In the genomic region with DNA sequence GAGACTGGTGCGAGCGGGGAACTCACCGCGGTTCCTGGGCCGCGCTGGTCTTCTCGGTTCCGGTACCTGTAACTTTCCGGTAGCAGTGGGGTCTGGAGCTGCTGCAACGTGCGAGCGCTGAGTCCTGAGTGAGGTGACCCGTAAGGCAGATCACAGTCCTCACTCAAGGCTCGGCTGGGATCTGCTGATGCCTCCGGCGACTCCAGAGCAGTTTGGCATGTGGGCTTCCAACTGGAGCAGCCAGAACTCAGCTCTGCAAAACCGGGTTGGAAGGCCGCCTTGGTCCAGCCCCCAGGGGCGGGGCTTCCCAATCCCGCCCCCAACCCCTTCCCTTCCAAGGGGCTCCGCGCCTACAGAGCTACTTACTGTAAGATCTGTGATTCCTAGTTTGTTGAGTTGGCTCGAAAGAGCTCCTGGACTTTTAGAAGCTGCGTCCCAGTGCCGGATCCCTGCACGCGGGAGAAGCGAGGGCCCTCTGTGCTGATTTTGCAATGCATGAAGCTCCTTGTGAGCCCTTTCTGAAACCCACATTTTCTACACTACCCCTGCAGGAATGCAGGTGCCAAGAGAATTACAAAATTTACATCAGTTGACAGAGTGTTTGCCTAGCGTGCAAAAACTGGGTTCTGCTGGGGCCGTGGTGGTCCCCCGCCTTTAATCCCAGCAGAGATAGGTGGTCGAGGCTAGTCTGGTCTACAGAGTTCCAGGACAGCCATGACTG, we compare ENCODE assay signal across 8 mouse cellular contexts. TPM values are rescaled to one million over a fixed set of nuclear protein-coding genes. Genes with fewer than 3 reads are reported as not detected.
A peak's percentile ranks its signal among the peaks of the same experiment; 100 is the strongest.
DNase-seq lines count a peak whose midpoint lies in the region; ATAC-seq and TF ChIP-seq lines count a peak whose summit lies in the region.

No protein-coding gene starts in this region.

- H3K27ac ChIP-seq in bone marrow macrophage, adult 2 months (ENCODE audit: insufficient read depth, low read depth, low read length): no peak overlapping the region
- H3K27ac ChIP-seq in embryonic facial prominence, embryonic 15.5 days (replicated peaks): peak overlapping the region; percentile 65
- H3K27ac ChIP-seq in limb, embryonic 14.5 days (replicated peaks; ENCODE audit: low read depth, low read length): peak overlapping the region; percentile 48
- peak overlapping the region; percentile 7; the same call in 1 of the 2 replicates for H3K27ac ChIP-seq in midbrain, embryonic 16.5 days (ENCODE audit: low read length)

- peak overlapping the region; percentile 64 for H3K4me3 ChIP-seq in bone marrow macrophage, adult 2 months (ENCODE audit: insufficient read depth, low read length)
- peak overlapping the region; percentile 60 for H3K4me3 ChIP-seq in embryonic facial prominence, embryonic 15.5 days (replicated peaks)
- H3K4me3 ChIP-seq in limb, embryonic 14.5 days (replicated peaks; ENCODE audit: low read length): peak overlapping the region; percentile 54
- H3K4me3 ChIP-seq in midbrain, embryonic 16.5 days (ENCODE audit: low read depth, low read length): peak overlapping the region; percentile 51

- peak; percentile 88 for DNase-seq in A20 (ENCODE audit: low read depth, low spot score)
- peak; percentile 68 to 80 for DNase-seq in heart, adult 9 months (ENCODE audit: low spot score in 2 of 2)
- DNase-seq in kidney, adult 9 months: peak; percentile 86
- DNase-seq in limb, embryonic 14.5 days (ENCODE audit: low spot score): peak; percentile 93
- peak; percentile 45 to 53 for DNase-seq in spleen, postnatal 10 days (ENCODE audit: low spot score in 2 of 2)

- no peak for TF ChIP-seq CTCF in bone marrow macrophage, adult 2 months (IDR thresholded peaks at IDR 0.05; ENCODE audit: low read depth, low read length)

- TF ChIP-seq POLR2A in bone marrow macrophage, adult 2 months (IDR thresholded peaks at IDR 0.05; ENCODE audit: borderline replicate concordance, low read depth, low read length): 0 out of 2 replicates have a peak, but pooled peaks have one; percentile 25
- peak; percentile 40; the same call in 1 of the 2 replicates for TF ChIP-seq POLR2A in limb, embryonic 14.5 days (IDR thresholded peaks at IDR 0.05; ENCODE audit: borderline replicate concordance, extremely low read depth, insufficient read depth, insufficient read length)

- H3K27me3 ChIP-seq in embryonic facial prominence, embryonic 15.5 days: no peaks in the 10 kb centered on the region
- H3K27me3 ChIP-seq in limb, embryonic 14.5 days (ENCODE audit: control insufficient read depth, insufficient read depth, low read length): no peaks in the 10 kb centered on the region
- H3K27me3 ChIP-seq in midbrain, embryonic 16.5 days (ENCODE audit: control insufficient read depth, insufficient read depth, low read depth, low read length): no peaks in the 10 kb centered on the region

- H3K36me3 ChIP-seq in embryonic facial prominence, embryonic 15.5 days: no peaks in the 10 kb centered on the region
- no peaks in the 10 kb centered on the region for H3K36me3 ChIP-seq in limb, embryonic 14.5 days (ENCODE audit: control insufficient read depth, insufficient read depth, low read length)
- H3K36me3 ChIP-seq in midbrain, embryonic 16.5 days (ENCODE audit: control insufficient read depth, insufficient read depth, low read length): no peaks in the 10 kb centered on the region

- H3K4me1 ChIP-seq in bone marrow macrophage, adult 2 months (ENCODE audit: control insufficient read depth, insufficient read depth, low read length): peaks cover 5% of the 10 kb centered on the region
- H3K4me1 ChIP-seq in embryonic facial prominence, embryonic 15.5 days: peaks cover 9% of the 10 kb centered on the region; the same call in 1 of the 2 replicates
- peaks cover 5% of the 10 kb centered on the region; the same call in 1 of the 2 replicates for H3K4me1 ChIP-seq in limb, embryonic 14.5 days (ENCODE audit: control insufficient read depth, insufficient read depth, low read length)
- peaks cover 10% of the 10 kb centered on the region for H3K4me1 ChIP-seq in midbrain, embryonic 16.5 days (ENCODE audit: control insufficient read depth, insufficient read depth, low read length)

- peak overlapping the region; percentile 86 for H3K4me2 ChIP-seq in embryonic facial prominence, embryonic 15.5 days (replicated peaks)
- H3K4me2 ChIP-seq in limb, embryonic 14.5 days (replicated peaks; ENCODE audit: low read depth, low read length, severe bottlenecking): peak overlapping the region; percentile 86
- peak overlapping the region; percentile 91 for H3K4me2 ChIP-seq in midbrain, embryonic 16.5 days (ENCODE audit: low read length)

- ATAC-seq in embryonic facial prominence, embryonic 15.5 days (ENCODE audit: insufficient number of reproducible peaks, low FRiP score, low TSS enrichment, low read depth): peak; percentile 91
- ATAC-seq in limb, embryonic 14.5 days (ENCODE audit: low FRiP score, low read depth): peak; percentile 93
- peak; percentile 89 for ATAC-seq in midbrain, embryonic 16.5 days

- H3K9me3 ChIP-seq in embryonic facial prominence, embryonic 15.5 days (replicated peaks): no peaks in the 10 kb centered on the region
- H3K9me3 ChIP-seq in limb, embryonic 14.5 days (ENCODE audit: control insufficient read depth, low read length): no peaks in the 10 kb centered on the region
- H3K9me3 ChIP-seq in midbrain, embryonic 16.5 days (replicated peaks; ENCODE audit: control insufficient read depth, low read length, poor library complexity, severe bottlenecking): no peaks in the 10 kb centered on the region

- 1% methylated on average over 32 of the region's 32 CpGs for WGBS in embryonic facial prominence, embryonic 15.5 days
- WGBS in limb, embryonic 14.5 days: 1% methylated on average over 31 of the region's 32 CpGs
- under 1% methylated on average over 32 of the region's 32 CpGs for WGBS in midbrain, embryonic 16.5 days

- H3K9ac ChIP-seq in embryonic facial prominence, embryonic 15.5 days: peak overlapping the region; percentile 70
- peak overlapping the region; percentile 67 for H3K9ac ChIP-seq in limb, embryonic 14.5 days (ENCODE audit: low read depth, low read length, severe bottlenecking)
- peak overlapping the region; percentile 70 for H3K9ac ChIP-seq in midbrain, embryonic 16.5 days (ENCODE audit: low read depth, low read length)

RNA-seq across cellular contexts. Expression of gene Psph, which starts 8.1 kb away (rescaled TPM):
- polyA plus RNA-seq in bone marrow macrophage, adult 2 months (2012; ENCODE audit: insufficient read depth, insufficient read length, missing spikeins): 7.5 and 7.9 TPM in 2 replicates
- polyA plus RNA-seq in embryonic facial prominence, embryonic 15.5 days (2015; fragmentation: Nextera tagmentation; extraction: Ambion mirVana): 30.7 and 35.3 TPM in 2 replicates
- polyA plus RNA-seq in limb, embryonic 14.5 days (2012; rRNA removed): 14.5 and 15.9 TPM in 2 replicates
- 28.5 and 34.1 TPM in 2 replicates for polyA plus RNA-seq in limb, embryonic 14.5 days (2014; fragmentation: Nextera tagmentation; extraction: Ambion mirVana)
- 31.1 TPM in 2 replicates for polyA plus RNA-seq in midbrain, embryonic 16.5 days (2015; fragmentation: Nextera tagmentation; extraction: Ambion mirVana)

RNA-seq across cellular contexts. Expression of gene Nipsnap2, which starts 54.3 kb away (rescaled TPM):
- polyA plus RNA-seq in bone marrow macrophage, adult 2 months (2012; ENCODE audit: insufficient read depth, insufficient read length, missing spikeins): 42.7 and 46.1 TPM in 2 replicates
- polyA plus RNA-seq in embryonic facial prominence, embryonic 15.5 days (2015; fragmentation: Nextera tagmentation; extraction: Ambion mirVana): 103 and 104 TPM in 2 replicates
- polyA plus RNA-seq in limb, embryonic 14.5 days (2012; rRNA removed): 86.1 and 88.5 TPM in 2 replicates
- 114 and 117 TPM in 2 replicates for polyA plus RNA-seq in limb, embryonic 14.5 days (2014; fragmentation: Nextera tagmentation; extraction: Ambion mirVana)
- 87.7 and 90.4 TPM in 2 replicates for polyA plus RNA-seq in midbrain, embryonic 16.5 days (2015; fragmentation: Nextera tagmentation; extraction: Ambion mirVana)
